Mouse (Mus musculus) embryonic facial prominence, embryonic 10.5 days (tissue): Measurements from ENCODE around the gene Synpo2l. TPM values are rescaled to one million over a fixed set of nuclear protein-coding genes. Genes with fewer than 3 reads are reported as not detected.

Experiments
- DNase-seq: peaks from one replicate; pipeline ENCODE4 v3.0.0-alpha.2; 2017; ENCODE audit warnings: low spot score
- H3K27ac ChIP-seq: fragments of 300-500 bp; sonication (generic); replicated peaks from 2 replicates; pipeline ENCODE4 v1.5.1; 2016; ENCODE audit warnings: mild to moderate bottlenecking
- H3K27me3 ChIP-seq: fragments of 300-500 bp; sonication (generic); replicated peaks from 2 replicates; pipeline ENCODE4 v1.6.1; 2016; ENCODE audit warnings: low read depth, mild to moderate bottlenecking; ENCODE audit not compliant: poor library complexity, severe bottlenecking
- H3K36me3 ChIP-seq: fragments of 300-500 bp; sonication (generic); replicated peaks from 2 replicates; pipeline ENCODE4 v1.6.1; 2016; ENCODE audit warnings: mild to moderate bottlenecking, moderate library complexity
- H3K4me1 ChIP-seq: fragments of 300-500 bp; sonication (generic); 2 replicates; pipeline ENCODE4 v1.6.1; 2016
- H3K4me3 ChIP-seq: fragments of 300-500 bp; sonication (generic); 2 replicates; pipeline ENCODE4 v1.5.1; 2016; ENCODE audit warnings: mild to moderate bottlenecking, moderate library complexity
- H3K9me3 ChIP-seq: fragments of 300-500 bp; sonication (generic); 2 replicates; pipeline ENCODE4 v1.6.1; 2016; ENCODE audit warnings: mild to moderate bottlenecking
- WGBS: fragments of 180-500 bp; shearing (Covaris S2); methylation state at CpG from one replicate; pipeline ENCODE4 v1.1.7; 2016; 5-methylcytosine and 5-hydroxymethylcytosine counted together
- polyA plus RNA-seq: library from polyadenylated mRNA; unstranded; fragments of >200 nt; fragmentation: Nextera tagmentation; extraction: Ambion mirVana; gene quantifications from 2 replicates; pipeline ENCODE4 v1.2.1, GENCODE M21; 2016

Synpo2l gene
- polyA plus RNA-seq, 1 experiment from 2014 or later, result 0.50 TPM

GRCm38 (mm10) chr14:20635546-20635945 is 32.6 kb downstream of the Synpo2l start:
- 88% methylated on average over 2 of the region's 2 CpGs for WGBS
- Histone ChIP-seq H3K27me3 (no peaks in the 10 kb centered on the region), H3K9me3 (no peaks in the 10 kb centered on the region), H3K27ac (no peak overlapping the region), H3K4me1 (peaks cover 5% of the 10 kb centered on the region), H3K4me3 (no peak overlapping the region), H3K36me3 (peaks cover 11% of the 10 kb centered on the region)
- no peak for DNase-seq

- no peak for DNase-seq
- no peaks in the 10 kb centered on the region for H3K27me3 ChIP-seq
- H3K4me1 ChIP-seq, result no peaks in the 10 kb centered on the region
- H3K36me3 ChIP-seq, result peaks cover 21% of the 10 kb centered on the region
- no peak overlapping the region for H3K4me3 ChIP-seq
- no peaks in the 10 kb centered on the region for H3K9me3 ChIP-seq
- H3K27ac ChIP-seq, result no peak overlapping the region
- 67% methylated on average over 4 of the region's 4 CpGs for WGBS
Observed at GRCm38 (mm10) chr14:20631253-20631652, 36.9 kb downstream of the Synpo2l start.

- 75% methylated on average over 3 of the region's 3 CpGs for WGBS
- H3K27ac ChIP-seq, result no peak overlapping the region
- H3K4me3 ChIP-seq, result no peak overlapping the region
- H3K36me3 ChIP-seq, result peaks cover 14% of the 10 kb centered on the region
- DNase-seq, result no peak
- H3K27me3 ChIP-seq, result no peaks in the 10 kb centered on the region
- no peaks in the 10 kb centered on the region for H3K4me1 ChIP-seq
- no peaks in the 10 kb centered on the region for H3K9me3 ChIP-seq
Observed at GRCm38 (mm10) chr14:20626971-20627370, 41.2 kb downstream of the Synpo2l start.

- DNase-seq, result no peak
- peaks cover 14% of the 10 kb centered on the region for H3K36me3 ChIP-seq
- H3K27ac ChIP-seq, result no peak overlapping the region
- 89% methylated on average over 2 of the region's 2 CpGs for WGBS
- no peaks in the 10 kb centered on the region for H3K27me3 ChIP-seq
- H3K4me3 ChIP-seq, result no peak overlapping the region
- H3K4me1 ChIP-seq, result no peaks in the 10 kb centered on the region
- H3K9me3 ChIP-seq, result no peaks in the 10 kb centered on the region
Observed at GRCm38 (mm10) chr14:20626447-20626846, 41.7 kb downstream of the Synpo2l start.

GRCm38 (mm10) chr14:20622907-20623306 is 45.2 kb downstream of the Synpo2l start:
- H3K9me3 ChIP-seq, result no peaks in the 10 kb centered on the region
- no peak overlapping the region for H3K4me3 ChIP-seq
- H3K4me1 ChIP-seq, result no peaks in the 10 kb centered on the region
- no peak overlapping the region for H3K27ac ChIP-seq
- 96% methylated on average over 3 of the region's 3 CpGs for WGBS
- DNase-seq, result no peak
- H3K36me3 ChIP-seq, result peaks cover 23% of the 10 kb centered on the region
- no peaks in the 10 kb centered on the region for H3K27me3 ChIP-seq

GRCm38 (mm10) chr14:20622412-20622811 is 45.7 kb downstream of the Synpo2l start:
- Histone ChIP-seq H3K27me3 (no peaks in the 10 kb centered on the region), H3K36me3 (peaks cover 22% of the 10 kb centered on the region), H3K9me3 (no peaks in the 10 kb centered on the region), H3K27ac (no peak overlapping the region), H3K4me3 (no peak overlapping the region), H3K4me1 (no peaks in the 10 kb centered on the region)
- no peak for DNase-seq
- 87% methylated on average over 2 of the region's 2 CpGs for WGBS

- 87% methylated on average over 2 of the region's 2 CpGs for WGBS
- no peak for DNase-seq
- no peaks in the 10 kb centered on the region for H3K27me3 ChIP-seq
- H3K36me3 ChIP-seq, result peaks cover 19% of the 10 kb centered on the region
- no peaks in the 10 kb centered on the region for H3K4me1 ChIP-seq
- H3K9me3 ChIP-seq, result no peaks in the 10 kb centered on the region
- H3K4me3 ChIP-seq, result no peak overlapping the region
- no peak overlapping the region for H3K27ac ChIP-seq
Observed at GRCm38 (mm10) chr14:20621903-20622302, 46.3 kb downstream of the Synpo2l start.

GRCm38 (mm10) chr14:20619131-20619530 is 49.0 kb downstream of the Synpo2l start:
- no peak for DNase-seq

GRCm38 (mm10) chr14:20618211-20618610 is 49.9 kb downstream of the Synpo2l start:
- Histone ChIP-seq H3K36me3 (peaks cover 19% of the 10 kb centered on the region), H3K27me3 (no peaks in the 10 kb centered on the region), H3K27ac (no peak overlapping the region), H3K4me1 (no peaks in the 10 kb centered on the region), H3K9me3 (no peaks in the 10 kb centered on the region), H3K4me3 (no peak overlapping the region)
- 80% methylated on average over 5 of the region's 5 CpGs for WGBS
- DNase-seq, result no peak

More at GRCm38 (mm10) chr14:20619131-20619530, 49.0 kb downstream of the Synpo2l start:
- H3K4me3 ChIP-seq, result no peak overlapping the region
- no peak overlapping the region for H3K27ac ChIP-seq
- H3K4me1 ChIP-seq, result no peaks in the 10 kb centered on the region
- H3K9me3 ChIP-seq, result no peaks in the 10 kb centered on the region
- H3K27me3 ChIP-seq, result no peaks in the 10 kb centered on the region
- peaks cover 19% of the 10 kb centered on the region for H3K36me3 ChIP-seq

- H3K4me3 ChIP-seq, result no peak overlapping the region
- H3K36me3 ChIP-seq, result peaks cover 19% of the 10 kb centered on the region
- H3K9me3 ChIP-seq, result no peaks in the 10 kb centered on the region
- no peaks in the 10 kb centered on the region for H3K4me1 ChIP-seq
- no peak overlapping the region for H3K27ac ChIP-seq
- no peaks in the 10 kb centered on the region for H3K27me3 ChIP-seq
- no peak for DNase-seq
- 51% methylated on average over 2 of the region's 2 CpGs for WGBS
Observed at GRCm38 (mm10) chr14:20616421-20616820, 51.7 kb downstream of the Synpo2l start.

GRCm38 (mm10) chr14:20615075-20615474 is 53.1 kb downstream of the Synpo2l start:
- H3K36me3 ChIP-seq, result peaks cover 9% of the 10 kb centered on the region
- H3K27ac ChIP-seq, result no peak overlapping the region
- DNase-seq, result no peak
- H3K9me3 ChIP-seq, result no peaks in the 10 kb centered on the region
- no peaks in the 10 kb centered on the region for H3K27me3 ChIP-seq
- H3K4me3 ChIP-seq, result no peak overlapping the region
- WGBS, result 97% methylated on average over 2 of the region's 2 CpGs
- H3K4me1 ChIP-seq, result no peaks in the 10 kb centered on the region

- 93% methylated on average over 1 of the region's 1 CpGs for WGBS
- no peaks in the 10 kb centered on the region for H3K27me3 ChIP-seq
- peaks cover under 1% of the 10 kb centered on the region; the same call in 1 of the 2 replicates for H3K36me3 ChIP-seq
- no peaks in the 10 kb centered on the region for H3K4me1 ChIP-seq
- no peak for DNase-seq
- H3K9me3 ChIP-seq, result no peaks in the 10 kb centered on the region
- H3K27ac ChIP-seq, result no peak overlapping the region
- H3K4me3 ChIP-seq, result no peak overlapping the region
Observed at GRCm38 (mm10) chr14:20612820-20613219, 55.3 kb downstream of the Synpo2l start.

- Histone ChIP-seq H3K9me3 (no peaks in the 10 kb centered on the region), H3K4me3 (no peak overlapping the region), H3K4me1 (no peaks in the 10 kb centered on the region), H3K27me3 (no peaks in the 10 kb centered on the region), H3K36me3 (peaks cover 19% of the 10 kb centered on the region), H3K27ac (no peak overlapping the region)
- 81% methylated on average over 4 of the region's 4 CpGs for WGBS
- peak; percentile 21 for DNase-seq
Observed at GRCm38 (mm10) chr14:20610146-20610545, 58.0 kb downstream of the Synpo2l start.

- Histone ChIP-seq H3K27me3 (no peaks in the 10 kb centered on the region), H3K4me1 (no peaks in the 10 kb centered on the region), H3K9me3 (no peaks in the 10 kb centered on the region), H3K4me3 (no peak overlapping the region), H3K36me3 (peaks cover 22% of the 10 kb centered on the region), H3K27ac (no peak overlapping the region)
- no peak for DNase-seq
- 89% methylated on average over 3 of the region's 3 CpGs for WGBS
Observed at GRCm38 (mm10) chr14:20609519-20609918, 58.6 kb downstream of the Synpo2l start.
